Mouse (Mus musculus): ENCODE results near the gene Treml1. TPM values are rescaled to one million over a fixed set of nuclear protein-coding genes. Genes with fewer than 3 reads are reported as not detected.

Treml1 gene
- 0.45 and 0.65 TPM in 2 replicates for polyA plus RNA-seq (2012; rRNA removed)

GRCm38 (mm10) chr17:48359616-48360015, at the start of gene Treml1:
Gene Treml1 (plus strand): TSS chr17:48359916.

GRCm38 (mm10) chr17:48315905-48316579, 43.7 kb upstream of the Treml1 start, which contains the start of gene B430306N03Rik:
Gene B430306N03Rik (plus strand): TSS chr17:48316141.

GRCm38 (mm10) chr17:48346231-48346630, 13.5 kb upstream of the Treml1 start, which contains the start of gene Trem2:
Gene Trem2 (plus strand): TSS chr17:48346401.

GRCm38 (mm10) chr17:48409380-48410298, 49.9 kb downstream of the Treml1 start, which contains the start of the genes Nfya and Oard1:
Gene Nfya (minus strand): TSS chr17:48409906.
Gene Oard1 (plus strand): TSS chr17:48410014.

Other genes with a start within 250 kb of the Treml1 start
- not detected in 2 replicates for gene 9830107B12Rik, start 213.6 kb upstream of the Treml1 start, polyA plus RNA-seq (2012; rRNA removed)
- gene A530064D06Rik, start 192.6 kb upstream of the Treml1 start, polyA plus RNA-seq (2012; rRNA removed) = 0.11 and 0.16 TPM in 2 replicates
- gene Trem1, start 127.1 kb upstream of the Treml1 start, polyA plus RNA-seq (2012; rRNA removed) = 0.01 and 0.08 TPM in 2 replicates
- gene Trem3, start 112.1 kb upstream of the Treml1 start, polyA plus RNA-seq (2012; rRNA removed) = 0.11 TPM in 1 of 2 replicates, not detected in the other
- 0.17 TPM in 1 of 2 replicates, not detected in the other for gene Treml4, start 95.6 kb upstream of the Treml1 start, polyA plus RNA-seq (2012; rRNA removed)
- 0.38 and 0.43 TPM in 2 replicates for gene Treml2, start 60.4 kb upstream of the Treml1 start, polyA plus RNA-seq (2012; rRNA removed)
- gene B430306N03Rik, start 43.8 kb upstream of the Treml1 start, polyA plus RNA-seq (2012; rRNA removed) = 0.38 and 0.60 TPM in 2 replicates
- 7.0 and 8.5 TPM in 2 replicates for gene Trem2, start 13.5 kb upstream of the Treml1 start, polyA plus RNA-seq (2012; rRNA removed)
- 81.6 and 97.0 TPM in 2 replicates for gene Nfya, start 50.0 kb downstream of the Treml1 start, polyA plus RNA-seq (2012; rRNA removed)
- gene Oard1, start 50.1 kb downstream of the Treml1 start, polyA plus RNA-seq (2012; rRNA removed) = 31.5 and 37.0 TPM in 2 replicates
- 0.11 and 4.3 TPM in 2 replicates for gene Apobec2, start 73.0 kb downstream of the Treml1 start, polyA plus RNA-seq (2012; rRNA removed)
- gene Tspo2, start 91.6 kb downstream of the Treml1 start, polyA plus RNA-seq (2012; rRNA removed) = 3.1 and 3.2 TPM in 2 replicates
- 0.10 and 0.19 TPM in 2 replicates for gene Unc5cl, start 95.0 kb downstream of the Treml1 start, polyA plus RNA-seq (2012; rRNA removed)

Measured in central nervous system, embryonic 14 days (tissue).